Mouse (Mus musculus): Measurements from ENCODE around the gene Gpx7.
"Not testable (repeated sequence)": the region's sequence is repeated elsewhere in the genome, so short reads cannot be mapped to it uniquely, and the experiment has no call there.

Gene Gpx7

GRCm38 (mm10) chr4:108391124-108391523, 15.6 kb downstream of the Gpx7 start:
- DNase-seq (ENCODE audit: low spot score in 2 of 2) = no peak

DNA sequence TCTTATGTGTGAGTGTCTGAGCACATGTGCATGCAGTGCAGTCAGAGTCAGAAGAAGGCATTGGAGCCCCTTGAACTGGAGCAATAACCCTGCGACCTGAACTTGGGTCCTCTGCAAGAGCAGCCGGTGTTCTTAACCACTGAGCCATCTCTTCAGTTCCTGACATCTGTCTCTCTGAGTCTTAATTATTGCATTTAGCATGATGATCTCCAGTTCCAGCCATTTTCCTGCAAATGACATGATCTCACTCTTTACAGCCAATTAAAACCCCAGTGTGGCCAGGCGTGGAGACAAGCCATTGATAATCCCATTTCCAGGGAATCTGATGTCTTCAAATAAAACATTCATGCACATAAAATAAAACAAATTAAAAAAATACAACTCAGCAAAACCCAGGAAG, 18.0 kb downstream of the Gpx7 start:
- no peak for DNase-seq (ENCODE audit: low spot score in 2 of 2)

DNA sequence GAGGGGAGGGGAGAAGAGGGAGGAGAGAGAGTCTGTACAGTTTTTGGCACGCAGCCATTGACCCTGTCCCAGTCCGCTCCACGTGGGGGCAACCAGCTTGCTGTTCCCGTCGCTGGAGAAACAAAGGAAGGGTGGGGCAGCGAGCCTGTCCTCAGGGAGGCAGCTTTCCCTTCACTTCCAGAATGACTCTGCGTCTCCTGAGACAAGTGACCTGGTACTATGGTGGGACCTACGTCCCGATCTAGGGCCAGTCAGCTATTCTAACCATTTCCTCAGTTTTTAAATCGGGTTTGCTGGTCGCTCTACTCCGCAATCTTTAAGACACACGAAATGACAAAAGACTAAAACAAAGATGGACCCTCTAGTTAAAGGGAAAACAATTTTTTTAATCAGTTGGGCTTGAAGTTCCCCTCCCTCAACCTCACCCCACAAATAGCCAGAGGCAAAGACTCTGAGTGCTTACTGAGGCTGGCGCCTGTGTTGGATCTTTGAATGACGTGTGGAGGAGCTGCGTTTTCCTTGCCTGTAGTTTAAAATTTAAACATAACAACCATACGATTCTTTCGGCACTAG, 19.0 kb downstream of the Gpx7 start:
- peak; percentile 6 to 35 for DNase-seq (ENCODE audit: low spot score in 2 of 2)

DNA sequence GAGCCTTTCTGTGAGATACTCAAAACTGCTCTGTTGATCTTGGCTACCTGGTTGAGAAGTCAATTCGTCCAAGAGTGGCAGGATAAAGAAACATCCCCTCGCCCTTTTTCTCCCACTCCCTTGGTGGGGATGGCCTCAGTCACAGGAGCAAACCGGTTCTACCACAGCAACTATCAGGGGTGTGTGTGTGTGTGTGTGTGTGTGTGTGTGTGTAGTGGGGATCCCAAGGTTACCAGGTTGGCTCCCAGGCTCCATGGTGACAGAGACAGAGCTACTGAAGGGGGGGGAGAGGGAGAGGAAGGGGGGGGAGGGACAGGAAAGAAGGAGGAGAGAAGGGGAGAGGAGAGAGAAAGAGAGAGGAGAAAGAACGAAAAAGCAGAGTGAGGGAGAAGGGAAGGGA, 19.7 kb downstream of the Gpx7 start:
- DNase-seq (ENCODE audit: low spot score in 2 of 2) = no peak

GRCm38 (mm10) chr4:108386087-108386486, 20.7 kb downstream of the Gpx7 start:
- no peak for DNase-seq (ENCODE audit: low spot score in 2 of 2)

- DNase-seq (ENCODE audit: low spot score in 2 of 2) = peak in 1 of 2 experiments; percentile 21
These were observed 23.5 kb downstream of the Gpx7 start, which contains the start of gene Shisal2a for GRCm38 (mm10) chr4:108383183-108383714. Shisal2a (minus strand) TSS chr4:108383349.

DNA sequence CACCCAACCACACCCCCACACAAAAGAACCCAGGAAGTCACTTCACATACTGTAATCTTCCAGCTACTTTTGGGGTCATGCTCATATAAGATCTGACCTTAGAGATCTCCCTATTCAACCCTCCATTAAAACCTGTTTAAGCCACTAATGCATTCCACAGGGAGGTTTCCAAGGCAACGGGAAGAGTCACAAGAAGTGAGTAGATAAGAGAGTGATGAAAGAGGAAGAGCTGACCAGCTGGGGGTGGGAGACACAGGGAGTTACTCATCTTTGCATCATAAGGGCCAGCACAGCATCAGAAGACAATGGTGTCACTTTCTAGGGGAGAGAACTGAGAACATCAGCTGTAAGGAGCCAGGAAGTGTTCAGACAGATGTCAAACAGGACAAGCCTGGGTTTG, 26.6 kb downstream of the Gpx7 start:
- no peak for DNase-seq (ENCODE audit: low spot score in 2 of 2)

- no peak for DNase-seq (ENCODE audit: low spot score in 2 of 2)
These were observed 27.3 kb downstream of the Gpx7 start for GRCm38 (mm10) chr4:108379476-108379875.

GRCm38 (mm10) chr4:108372166-108372565, 34.6 kb downstream of the Gpx7 start:
- DNase-seq (ENCODE audit: low spot score in 2 of 2) = no peak

- DNase-seq (ENCODE audit: low spot score in 2 of 2) = no peak
These were observed 35.3 kb downstream of the Gpx7 start for GRCm38 (mm10) chr4:108371421-108371820.

- DNase-seq (ENCODE audit: low spot score in 2 of 2) = no peak
These were observed 36.4 kb downstream of the Gpx7 start for GRCm38 (mm10) chr4:108370409-108370808.

GRCm38 (mm10) chr4:108369254-108369653, 37.5 kb downstream of the Gpx7 start:
- peak in 1 of 2 experiments; percentile 20 for DNase-seq (ENCODE audit: low spot score in 2 of 2)

- DNase-seq (ENCODE audit: low spot score in 2 of 2) = no peak
These were observed 42.7 kb downstream of the Gpx7 start for GRCm38 (mm10) chr4:108364111-108364476.

- no peak for DNase-seq (ENCODE audit: low spot score in 2 of 2)
These were observed 43.2 kb downstream of the Gpx7 start for GRCm38 (mm10) chr4:108363355-108364110.

- no peak for DNase-seq (ENCODE audit: low spot score in 2 of 2)
These were observed 44.2 kb downstream of the Gpx7 start for GRCm38 (mm10) chr4:108362321-108363261.

DNA sequence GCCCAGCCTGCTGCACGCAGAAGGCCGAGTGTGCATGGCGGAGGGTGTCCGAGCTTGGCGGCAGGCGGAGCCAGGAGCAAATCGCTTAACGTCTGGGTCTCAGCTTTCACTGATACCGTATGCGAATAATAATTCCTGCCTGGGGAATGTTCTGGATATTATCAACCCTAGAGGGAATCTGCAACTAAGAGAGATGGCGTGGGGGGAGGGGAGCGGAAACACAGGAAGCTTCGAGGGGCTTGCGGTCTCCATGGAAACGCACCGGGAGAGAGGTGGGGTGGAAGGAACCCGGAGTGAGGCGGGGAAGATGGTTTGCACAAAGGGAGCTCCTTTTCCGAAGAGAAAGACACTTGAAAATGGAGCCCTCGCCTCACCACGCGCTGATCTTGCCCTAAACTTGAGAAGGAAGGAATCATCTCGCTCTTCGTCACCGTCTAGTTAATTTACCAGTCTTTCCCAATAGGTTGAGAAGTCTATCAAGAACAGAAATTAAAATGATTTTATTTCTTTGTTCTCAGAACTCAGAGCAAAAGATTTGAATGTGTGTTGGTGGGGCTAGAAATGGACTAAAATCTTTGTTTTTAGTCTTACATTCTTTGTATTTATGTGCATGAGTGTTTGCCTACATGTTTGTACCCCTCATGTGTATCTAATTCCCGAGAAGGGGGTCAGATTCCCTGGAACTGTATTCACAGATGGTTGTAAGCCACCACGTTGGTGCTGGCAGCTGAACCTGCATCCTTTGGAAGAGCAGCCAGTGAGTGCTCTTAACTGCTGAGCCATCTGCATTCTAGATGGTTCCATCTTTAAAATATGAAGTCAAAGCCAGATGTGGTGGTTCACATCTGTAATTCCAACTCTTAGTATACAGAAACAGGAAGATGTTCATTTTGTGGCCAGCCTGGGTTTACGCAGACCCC, 46.4 kb downstream of the Gpx7 start:
- DNase-seq (ENCODE audit: low spot score in 2 of 2) = no peak

- no peak for DNase-seq (ENCODE audit: low spot score in 2 of 2)
These were observed 48.3 kb downstream of the Gpx7 start for GRCm38 (mm10) chr4:108358498-108358897.

- DNase-seq (ENCODE audit: low spot score in 2 of 2) = no peak
These were observed 49.3 kb downstream of the Gpx7 start for GRCm38 (mm10) chr4:108357458-108357857.

DNA sequence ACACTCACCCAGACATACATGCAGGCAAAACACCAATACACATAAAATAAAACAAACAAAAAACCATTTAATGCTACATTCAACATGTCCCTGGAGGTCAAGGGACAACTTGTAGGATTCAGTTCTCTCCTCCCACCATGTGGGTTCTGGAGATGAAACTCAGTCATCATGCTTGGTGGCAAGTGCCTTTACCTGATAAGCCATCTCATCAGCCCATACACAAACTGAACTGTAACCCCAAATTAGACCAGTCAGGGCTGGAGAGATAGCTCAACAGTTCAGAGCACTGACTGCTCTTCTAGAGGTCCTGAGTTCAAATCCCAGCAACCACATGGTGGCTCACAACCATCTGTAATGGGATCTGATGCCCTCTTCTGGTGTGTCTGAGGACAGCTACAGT, 53.2 kb downstream of the Gpx7 start:
- not testable (repeated sequence) for DNase-seq (ENCODE audit: low spot score in 2 of 2)

DNA sequence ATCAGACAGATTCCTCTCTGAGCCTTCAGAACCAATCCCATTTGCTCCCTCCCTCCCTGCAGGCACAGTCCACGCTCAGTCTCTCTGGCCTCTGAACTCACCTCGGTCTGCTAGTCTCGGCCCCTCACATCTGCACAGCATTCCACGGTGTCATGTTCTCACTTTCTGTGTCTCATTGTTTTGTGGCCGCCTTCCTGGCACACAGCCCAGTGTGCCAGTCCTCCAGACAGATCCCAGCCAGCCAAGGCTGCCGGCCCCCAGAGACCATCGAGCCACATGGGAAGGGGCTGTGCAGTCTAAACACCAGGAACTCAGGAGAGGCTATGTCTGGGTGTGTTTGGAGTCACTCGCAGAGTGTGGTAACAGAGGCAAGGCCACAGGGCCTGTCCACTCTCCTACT, 55.9 kb downstream of the Gpx7 start:
- no peak for DNase-seq (ENCODE audit: low spot score in 2 of 2)
